Mouse (Mus musculus): ENCODE results near the gene Mrpl12. TPM values are rescaled to one million over a fixed set of nuclear protein-coding genes. Genes with fewer than 3 reads are reported as not detected.
A peak's percentile ranks its signal among the peaks of the same experiment; 100 is the strongest.

Mrpl12 gene
- polyA plus RNA-seq, 1 experiment from 2014 or later: 152 TPM

DNA sequence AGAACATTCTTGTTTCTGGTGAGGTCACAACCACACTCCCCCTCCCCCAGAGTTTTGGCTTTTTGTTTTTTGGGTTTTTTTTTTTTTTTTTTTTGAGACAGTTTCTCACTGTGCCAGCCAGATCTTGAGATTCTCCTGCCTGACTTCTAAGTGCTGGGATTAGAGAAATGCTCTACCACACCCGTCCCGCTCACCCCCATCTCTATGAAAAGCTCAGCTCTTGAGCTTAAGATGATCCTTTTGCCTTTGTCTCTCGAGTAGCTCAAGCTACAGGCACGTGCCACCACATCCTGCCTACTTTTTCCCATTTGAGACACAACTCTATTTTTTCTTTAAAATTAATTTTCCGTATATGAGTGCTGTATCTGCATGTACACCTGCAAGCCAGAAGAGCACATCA is 20.0 kb upstream of the Mrpl12 start:
- H3K4me2 ChIP-seq (ENCODE audit: low read depth, low read length, severe bottlenecking): no peak overlapping the region
- H3K36me3 ChIP-seq (ENCODE audit: control insufficient read depth, insufficient read depth, low read length): peaks cover 2% of the 10 kb centered on the region; the same call in 1 of the 2 replicates
- H3K9ac ChIP-seq (ENCODE audit: low read length): no peak overlapping the region
- H3K27ac ChIP-seq (ENCODE audit: low read depth, low read length): no peak overlapping the region
- no peaks in the 10 kb centered on the region for H3K9me3 ChIP-seq (ENCODE audit: control insufficient read depth, low read length)
- peaks cover 11% of the 10 kb centered on the region for H3K4me1 ChIP-seq (replicated peaks; ENCODE audit: control insufficient read depth, insufficient read depth, low read length)
- ATAC-seq (replicated peaks; ENCODE audit: low FRiP score): no peak
- no peak for DNase-seq (ENCODE audit: low spot score)
- 85% methylated on average over 5 of the region's 5 CpGs for WGBS
- H3K4me3 ChIP-seq (ENCODE audit: low read depth, low read length): no peak overlapping the region
- no peaks in the 10 kb centered on the region for H3K27me3 ChIP-seq (ENCODE audit: control insufficient read depth, insufficient read depth, low read length)

DNA sequence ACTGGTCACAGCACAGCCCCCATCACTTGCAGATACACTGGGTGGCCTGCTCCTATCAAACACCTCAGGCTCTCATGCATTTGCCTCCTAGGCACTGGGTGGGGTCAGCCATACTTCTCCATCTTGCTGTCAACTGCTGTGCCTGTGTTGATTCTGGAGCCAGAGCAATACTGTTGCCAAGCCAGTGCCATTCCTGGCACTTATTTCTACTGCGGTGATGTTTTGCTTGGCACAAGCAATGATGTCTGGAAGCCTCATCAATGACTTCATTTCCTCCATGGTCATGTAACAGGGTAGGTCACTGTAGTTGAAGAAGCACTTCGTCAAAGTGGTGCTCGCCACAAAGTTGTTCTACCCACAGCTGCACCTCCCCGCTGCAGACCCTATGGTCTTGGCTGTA is 18.9 kb upstream of the Mrpl12 start:
- H3K9ac ChIP-seq (ENCODE audit: low read length): no peak overlapping the region
- no peaks in the 10 kb centered on the region for H3K27me3 ChIP-seq (ENCODE audit: control insufficient read depth, insufficient read depth, low read length)
- H3K36me3 ChIP-seq (ENCODE audit: control insufficient read depth, insufficient read depth, low read length): peaks cover 2% of the 10 kb centered on the region; the same call in 1 of the 2 replicates
- WGBS: 95% methylated on average over 4 of the region's 4 CpGs
- H3K9me3 ChIP-seq (ENCODE audit: control insufficient read depth, low read length): no peaks in the 10 kb centered on the region
- no peak for DNase-seq (ENCODE audit: low spot score)
- H3K4me2 ChIP-seq (ENCODE audit: low read depth, low read length, severe bottlenecking): no peak overlapping the region
- no peak overlapping the region for H3K27ac ChIP-seq (ENCODE audit: low read depth, low read length)
- no peak for ATAC-seq (replicated peaks; ENCODE audit: low FRiP score)
- no peak overlapping the region for H3K4me3 ChIP-seq (ENCODE audit: low read depth, low read length)
- peaks cover 11% of the 10 kb centered on the region for H3K4me1 ChIP-seq (replicated peaks; ENCODE audit: control insufficient read depth, insufficient read depth, low read length)

DNA sequence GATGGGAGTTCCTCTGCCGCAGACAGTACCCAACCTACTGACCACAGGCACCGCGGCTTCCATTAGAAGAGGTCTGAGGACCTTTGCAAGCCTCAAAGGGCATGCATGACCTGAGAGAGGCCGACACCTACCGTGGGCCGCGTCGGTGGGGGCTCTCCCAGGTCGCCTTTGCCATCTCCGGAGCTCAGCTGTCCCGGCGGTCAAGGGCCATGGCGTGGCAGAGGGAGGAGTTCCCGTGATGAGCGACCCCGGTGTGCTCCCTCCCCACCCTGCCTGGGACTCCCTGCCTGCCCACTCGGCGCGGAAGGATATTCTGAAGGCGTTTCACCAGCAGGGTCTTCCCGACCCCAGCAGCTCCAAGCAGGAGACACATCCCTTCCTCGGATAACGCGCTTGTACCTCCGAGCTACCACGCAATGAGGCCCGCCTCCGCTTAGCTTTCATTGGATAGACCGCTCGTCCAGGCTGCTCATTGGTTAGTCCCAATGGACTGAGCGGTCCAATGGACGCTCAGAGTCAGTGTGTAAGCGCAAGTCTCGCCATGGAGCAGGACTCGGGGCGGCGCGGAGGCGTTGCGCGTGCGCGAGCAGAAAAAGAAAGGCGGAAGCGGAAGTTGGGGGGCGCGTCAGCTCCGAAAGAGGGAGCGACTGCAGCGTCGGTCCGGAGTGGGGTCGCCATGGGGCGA is 17.2 kb upstream of the Mrpl12 start, which contains the start of gene Arl16:
Gene Arl16, minus strand, starts transcription at position 557 of the 685 bp plus-strand sequence.
- peak within 1 kb of the TSS; percentile 68 for H3K4me2 ChIP-seq (ENCODE audit: low read depth, low read length, severe bottlenecking)
- WGBS: under 1% methylated on average over 53 of the region's 54 CpGs
- no peaks in the 10 kb centered on the region for H3K9me3 ChIP-seq (ENCODE audit: control insufficient read depth, low read length)
- peak within 1 kb of the TSS; percentile 91 for H3K9ac ChIP-seq (ENCODE audit: low read length)
- peak within 1 kb of the TSS; percentile 91 for H3K4me3 ChIP-seq (ENCODE audit: low read depth, low read length)
- peak within 1 kb of the TSS; percentile 59; the same call in 1 of the 2 replicates for H3K27ac ChIP-seq (ENCODE audit: low read depth, low read length)
- peak; percentile 100 for ATAC-seq (replicated peaks; ENCODE audit: low FRiP score)
- DNase-seq (ENCODE audit: low spot score): peak; percentile 98
- H3K4me1 ChIP-seq (replicated peaks; ENCODE audit: control insufficient read depth, insufficient read depth, low read length): peaks cover 11% of the 10 kb centered on the region
- peaks cover 6% of the 10 kb centered on the region; the same call in 1 of the 2 replicates for H3K36me3 ChIP-seq (ENCODE audit: control insufficient read depth, insufficient read depth, low read length)
- no peaks in the 10 kb centered on the region for H3K27me3 ChIP-seq (ENCODE audit: control insufficient read depth, insufficient read depth, low read length)

- 1% methylated on average over 33 of the region's 33 CpGs for WGBS
- DNase-seq (ENCODE audit: low spot score): no peak
- H3K36me3 ChIP-seq (ENCODE audit: control insufficient read depth, insufficient read depth, low read length): peaks cover 4% of the 10 kb centered on the region; the same call in 1 of the 2 replicates
These were observed 16.7 kb upstream of the Mrpl12 start for GRCm38 (mm10) chr11:120467736-120468092.

GRCm38 (mm10) chr11:120472052-120472451 is 12.4 kb upstream of the Mrpl12 start:
- ATAC-seq (replicated peaks; ENCODE audit: low FRiP score): no peak
- WGBS: 97% methylated on average over 6 of the region's 6 CpGs
- DNase-seq (ENCODE audit: low spot score): no peak
- H3K27me3 ChIP-seq (ENCODE audit: control insufficient read depth, insufficient read depth, low read length): no peaks in the 10 kb centered on the region
- no peak overlapping the region for H3K9ac ChIP-seq (ENCODE audit: low read length)
- H3K4me1 ChIP-seq (replicated peaks; ENCODE audit: control insufficient read depth, insufficient read depth, low read length): 0 out of 2 replicates have a peak, but pooled peaks cover 4% of the 10 kb centered on the region
- peaks cover 11% of the 10 kb centered on the region for H3K36me3 ChIP-seq (ENCODE audit: control insufficient read depth, insufficient read depth, low read length)
- no peak overlapping the region for H3K4me3 ChIP-seq (ENCODE audit: low read depth, low read length)
- no peak overlapping the region for H3K27ac ChIP-seq (ENCODE audit: low read depth, low read length)
- no peaks in the 10 kb centered on the region for H3K9me3 ChIP-seq (ENCODE audit: control insufficient read depth, low read length)
- H3K4me2 ChIP-seq (ENCODE audit: low read depth, low read length, severe bottlenecking): no peak overlapping the region

More at GRCm38 (mm10) chr11:120467736-120468092, 16.7 kb upstream of the Mrpl12 start:
- ATAC-seq (replicated peaks; ENCODE audit: low FRiP score): peak; percentile 68; the same call in 1 of the 2 replicates
- peak overlapping the region; percentile 68 for H3K4me2 ChIP-seq (ENCODE audit: low read depth, low read length, severe bottlenecking)
- H3K9ac ChIP-seq (ENCODE audit: low read length): peak overlapping the region; percentile 86
- no peaks in the 10 kb centered on the region for H3K9me3 ChIP-seq (ENCODE audit: control insufficient read depth, low read length)
- H3K27me3 ChIP-seq (ENCODE audit: control insufficient read depth, insufficient read depth, low read length): no peaks in the 10 kb centered on the region
- H3K4me1 ChIP-seq (replicated peaks; ENCODE audit: control insufficient read depth, insufficient read depth, low read length): peaks cover 11% of the 10 kb centered on the region
- H3K27ac ChIP-seq (ENCODE audit: low read depth, low read length): peak overlapping the region; percentile 12; the same call in 1 of the 2 replicates
- peak overlapping the region; percentile 91 for H3K4me3 ChIP-seq (ENCODE audit: low read depth, low read length)

DNA sequence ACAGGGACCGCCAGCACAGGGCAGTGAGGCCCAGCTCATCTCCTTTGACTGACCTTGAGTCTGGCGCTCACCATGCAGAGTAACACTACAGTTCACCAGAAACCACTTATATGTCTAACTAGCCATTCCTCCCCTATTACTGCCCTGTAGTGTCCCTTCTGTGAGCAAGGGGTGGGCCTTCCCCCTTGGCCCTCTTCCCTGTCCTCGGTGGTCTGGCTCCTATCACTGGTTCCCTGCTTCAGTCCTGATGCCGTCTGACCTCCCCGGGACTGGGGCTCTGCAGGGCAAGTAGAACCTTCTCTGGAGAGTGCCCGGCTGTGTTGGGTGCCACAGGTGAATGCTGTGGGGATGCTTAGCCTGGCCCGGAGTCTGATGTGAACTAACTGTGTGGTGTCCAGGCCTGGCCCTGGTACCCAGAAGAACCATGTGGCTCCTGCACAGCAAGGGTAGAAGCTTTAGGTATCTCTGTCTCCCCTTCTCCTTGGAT is 922 bp upstream of the Mrpl12 start:
- Histone ChIP-seq H3K9ac (ENCODE audit: low read length) (peak overlapping the region; percentile 94), H3K4me3 (ENCODE audit: low read depth, low read length) (no peak overlapping the region), H3K4me2 (ENCODE audit: low read depth, low read length, severe bottlenecking) (peak overlapping the region; percentile 87; the same call in 1 of the 2 replicates), H3K4me1 (replicated peaks; ENCODE audit: control insufficient read depth, insufficient read depth, low read length) (peaks cover 10% of the 10 kb centered on the region), H3K27ac (ENCODE audit: low read depth, low read length) (peak overlapping the region; percentile 76; the same call in 1 of the 2 replicates), H3K9me3 (ENCODE audit: control insufficient read depth, low read length) (no peaks in the 10 kb centered on the region), H3K36me3 (ENCODE audit: control insufficient read depth, insufficient read depth, low read length) (peaks cover 17% of the 10 kb centered on the region; the same call in 1 of the 2 replicates), H3K27me3 (ENCODE audit: control insufficient read depth, insufficient read depth, low read length) (no peaks in the 10 kb centered on the region)
- DNase-seq (ENCODE audit: low spot score) (no peak), ATAC-seq (replicated peaks; ENCODE audit: low FRiP score) (no peak)
- 89% methylated on average over 7 of the region's 7 CpGs for WGBS

DNA sequence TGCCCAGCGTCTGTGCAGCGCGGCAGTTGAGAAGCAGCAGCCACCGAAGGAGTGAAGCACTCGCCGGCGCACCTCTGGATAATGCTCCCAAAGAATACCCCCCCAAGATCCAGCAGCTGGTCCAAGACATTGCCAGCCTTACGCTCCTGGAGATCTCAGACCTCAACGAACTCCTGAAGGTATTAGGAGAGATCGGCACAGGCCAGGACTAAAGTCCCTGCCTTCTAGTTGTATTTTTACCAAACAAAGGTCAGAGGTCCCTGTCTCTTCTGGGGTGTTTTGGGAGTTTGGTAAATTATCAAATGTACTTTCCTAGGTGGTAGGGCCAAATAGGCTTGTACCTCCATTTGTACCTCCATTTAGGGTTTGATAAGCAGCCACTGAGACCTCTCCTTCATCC is 838 bp downstream of the Mrpl12 start:
- WGBS: 15% methylated on average over 10 of the region's 10 CpGs
- H3K27ac ChIP-seq (ENCODE audit: low read depth, low read length): peak overlapping the region; percentile 2; the same call in 1 of the 2 replicates
- H3K4me1 ChIP-seq (replicated peaks; ENCODE audit: control insufficient read depth, insufficient read depth, low read length): peaks cover 12% of the 10 kb centered on the region
- no peak for ATAC-seq (replicated peaks; ENCODE audit: low FRiP score)
- no peak for DNase-seq (ENCODE audit: low spot score)
- H3K9ac ChIP-seq (ENCODE audit: low read length): peak overlapping the region; percentile 94
- no peaks in the 10 kb centered on the region for H3K9me3 ChIP-seq (ENCODE audit: control insufficient read depth, low read length)
- H3K36me3 ChIP-seq (ENCODE audit: control insufficient read depth, insufficient read depth, low read length): peaks cover 11% of the 10 kb centered on the region; the same call in 1 of the 2 replicates
- peak overlapping the region; percentile 72 for H3K4me3 ChIP-seq (ENCODE audit: low read depth, low read length)
- peak overlapping the region; percentile 87 for H3K4me2 ChIP-seq (ENCODE audit: low read depth, low read length, severe bottlenecking)
- H3K27me3 ChIP-seq (ENCODE audit: control insufficient read depth, insufficient read depth, low read length): no peaks in the 10 kb centered on the region

- no peak overlapping the region for H3K4me2 ChIP-seq (ENCODE audit: low read depth, low read length, severe bottlenecking)
- 80% methylated on average over 4 of the region's 4 CpGs for WGBS
- no peak overlapping the region for H3K27ac ChIP-seq (ENCODE audit: low read depth, low read length)
- peaks cover 11% of the 10 kb centered on the region; the same call in 1 of the 2 replicates for H3K36me3 ChIP-seq (ENCODE audit: control insufficient read depth, insufficient read depth, low read length)
- no peaks in the 10 kb centered on the region for H3K9me3 ChIP-seq (ENCODE audit: control insufficient read depth, low read length)
- H3K4me1 ChIP-seq (replicated peaks; ENCODE audit: control insufficient read depth, insufficient read depth, low read length): peaks cover 27% of the 10 kb centered on the region
- H3K4me3 ChIP-seq (ENCODE audit: low read depth, low read length): no peak overlapping the region
- H3K9ac ChIP-seq (ENCODE audit: low read length): no peak overlapping the region
- ATAC-seq (replicated peaks; ENCODE audit: low FRiP score) (no peak), DNase-seq (ENCODE audit: low spot score) (no peak)
- no peaks in the 10 kb centered on the region for H3K27me3 ChIP-seq (ENCODE audit: control insufficient read depth, insufficient read depth, low read length)
These were observed 4.1 kb downstream of the Mrpl12 start for GRCm38 (mm10) chr11:120488516-120488915.

Measured in forebrain, embryonic 11.5 days (tissue).